Mouse (Mus musculus) lung, adult 10 weeks (tissue): Measurements from ENCODE around the gene Tnfrsf12a. TPM values are rescaled to one million over a fixed set of nuclear protein-coding genes. Genes with fewer than 3 reads are reported as not detected.

Source experiments
- polyA plus RNA-seq: library from polyadenylated mRNA; stranded (reverse); fragments of 350-450 nt; fragmentation: Illumina TruSeq; extraction: RNeasy Lipid Tissue Mini Kit (QIAGEN cat#74804); gene quantifications from one replicate; pipeline ENCODE4 v1.2.3, GENCODE M21; 2014; ENCODE audit warnings: low read depth, low replicate concordance; ENCODE audit not compliant: insufficient read depth

The Tnfrsf12a gene
- 52.6 TPM for polyA plus RNA-seq

DNA sequence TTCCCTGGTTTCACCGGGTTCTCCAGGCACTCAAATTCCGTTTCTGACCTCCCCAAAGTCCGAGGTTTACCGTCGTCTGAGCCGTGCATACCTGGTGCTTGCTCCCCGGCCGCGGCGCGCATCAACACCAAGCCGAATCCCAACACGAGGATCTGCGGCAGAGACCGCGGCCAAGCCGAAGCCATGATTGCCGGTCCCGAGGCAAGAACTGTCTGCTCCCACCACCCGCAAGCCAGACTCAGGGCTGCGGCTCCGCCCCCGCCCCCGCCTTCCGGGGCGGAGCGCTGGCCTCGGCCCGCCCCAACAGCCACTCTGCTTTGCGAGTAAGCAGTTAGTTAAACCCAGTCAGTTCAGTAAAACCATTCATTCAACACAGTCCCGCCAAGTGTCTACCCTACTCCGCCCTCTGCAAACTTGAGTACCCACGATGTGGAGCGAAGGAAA lies at the start of gene Tnfrsf12a:
TSS of gene Tnfrsf12a (minus strand) at position 233 of the 444 bp plus-strand sequence.

DNA sequence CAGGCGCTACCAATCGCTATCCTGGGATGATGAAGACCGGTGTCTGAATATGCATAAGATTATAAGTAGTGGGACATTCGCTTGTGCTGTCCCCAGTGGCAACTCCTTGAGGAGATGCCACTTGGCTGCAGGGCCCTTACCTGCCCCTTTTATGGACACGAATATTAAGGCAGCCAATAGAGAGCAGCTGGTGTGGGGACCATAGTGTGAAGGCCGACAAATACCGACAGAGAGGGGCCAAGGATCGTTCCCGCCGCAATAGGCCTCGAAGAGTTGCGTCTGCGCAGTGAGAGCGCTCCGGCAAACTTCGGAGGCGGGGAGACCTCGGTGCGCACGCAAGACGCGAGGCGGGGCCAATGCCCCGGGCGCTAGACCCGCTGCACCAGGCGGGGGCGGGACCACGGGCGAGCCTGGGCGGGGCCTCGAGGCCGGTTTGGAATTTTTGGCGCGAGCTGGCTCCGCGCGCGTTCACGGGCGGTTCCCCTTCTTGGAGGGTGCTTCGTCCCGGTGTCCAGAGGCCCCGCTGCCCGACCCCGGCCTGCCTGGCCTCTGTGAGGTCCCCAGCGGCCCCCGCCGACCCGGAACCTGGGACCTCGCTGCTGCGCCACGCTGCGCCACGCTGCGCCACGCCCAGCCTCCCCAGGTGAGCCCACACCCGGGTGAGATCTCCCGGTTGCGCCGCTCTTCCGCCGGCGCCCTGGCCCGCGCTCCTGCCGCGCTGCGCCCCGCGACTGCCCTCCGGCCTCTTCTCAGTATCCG lies 48.9 kb upstream of the Tnfrsf12a start, which contains the start of gene Pkmyt1:
TSS of gene Pkmyt1 (plus strand) at position 338 of the 759 bp plus-strand sequence.

DNA sequence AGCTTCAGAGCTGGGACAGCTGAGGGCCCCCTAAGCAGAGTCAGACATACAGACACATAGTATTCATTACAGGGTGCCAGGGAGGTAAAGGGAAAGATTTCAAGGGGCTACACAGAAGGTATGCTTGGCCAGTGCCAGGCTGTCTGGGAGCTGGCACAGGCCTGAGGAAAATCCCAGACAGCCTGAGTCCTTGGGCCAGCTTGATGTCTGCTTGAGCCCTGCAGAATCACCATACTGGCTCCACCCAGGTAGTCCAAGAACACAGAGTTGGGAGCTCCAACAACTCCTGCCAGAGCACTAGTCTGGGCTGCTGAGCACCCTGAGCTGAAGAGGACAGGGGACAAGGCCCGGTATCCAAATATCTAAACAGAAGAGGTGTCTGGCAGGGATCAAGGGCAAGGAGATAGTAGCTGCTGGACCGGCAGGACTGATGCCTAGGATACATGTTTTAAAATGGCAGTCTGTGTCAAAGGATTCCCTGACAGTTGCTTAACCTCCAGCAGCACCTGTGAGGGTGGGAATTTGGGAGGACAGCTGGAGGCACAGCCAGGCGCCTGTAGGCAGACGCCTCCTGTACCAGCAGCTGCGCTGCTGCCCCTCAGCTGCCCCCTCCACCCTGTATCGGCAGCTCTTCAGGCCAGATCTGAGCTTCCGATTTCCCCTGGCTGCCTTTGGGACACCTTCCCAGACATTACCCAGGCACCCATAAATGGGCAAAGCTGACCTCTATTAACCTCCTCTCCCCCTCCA lies 45.3 kb upstream of the Tnfrsf12a start, which contains the start of gene 1520401A03Rik:
TSS of gene 1520401A03Rik (minus strand) at position 408 of the 750 bp plus-strand sequence.

DNA sequence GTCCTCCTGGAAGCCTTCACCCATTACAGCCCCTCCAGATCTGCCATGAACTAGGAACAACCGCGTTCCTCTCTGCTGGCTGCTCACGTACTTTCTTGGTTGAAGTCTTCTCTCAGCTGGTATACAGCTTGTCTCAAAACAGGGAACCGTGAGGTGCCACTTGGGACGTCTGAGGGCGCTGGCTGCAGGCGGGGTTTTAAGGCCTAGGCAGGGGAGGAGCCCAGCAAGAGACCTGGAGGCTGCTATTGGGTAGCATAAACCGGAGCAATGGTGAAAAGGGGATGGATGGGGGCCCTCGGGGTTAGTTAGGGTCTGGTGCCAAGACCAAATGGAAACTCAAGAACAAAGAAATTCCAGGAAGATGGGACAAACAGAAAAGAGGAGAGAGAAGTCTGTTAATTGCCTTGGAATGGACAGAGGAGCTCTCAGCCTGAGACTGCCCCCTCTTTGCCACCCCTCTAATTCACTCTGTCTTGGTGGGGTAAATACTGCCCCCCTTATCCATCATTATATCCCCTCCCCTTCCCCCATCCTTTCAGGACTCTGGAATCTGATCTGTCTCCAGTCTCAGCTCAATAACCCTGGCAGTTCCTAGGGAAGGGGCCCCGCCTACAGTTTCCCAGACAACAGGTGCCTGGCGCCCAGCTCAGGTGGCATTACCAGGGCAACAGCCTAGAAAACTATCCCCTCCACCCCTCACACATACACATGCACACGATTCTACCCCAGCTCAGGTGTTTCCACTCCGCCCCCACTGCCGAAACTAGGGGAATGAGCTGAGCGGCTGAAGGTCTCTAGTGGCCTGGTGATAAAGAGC lies 6.8 kb upstream of the Tnfrsf12a start, which contains the start of gene Cldn9:
TSS of gene Cldn9 (minus strand) at position 171 of the 817 bp plus-strand sequence.

DNA sequence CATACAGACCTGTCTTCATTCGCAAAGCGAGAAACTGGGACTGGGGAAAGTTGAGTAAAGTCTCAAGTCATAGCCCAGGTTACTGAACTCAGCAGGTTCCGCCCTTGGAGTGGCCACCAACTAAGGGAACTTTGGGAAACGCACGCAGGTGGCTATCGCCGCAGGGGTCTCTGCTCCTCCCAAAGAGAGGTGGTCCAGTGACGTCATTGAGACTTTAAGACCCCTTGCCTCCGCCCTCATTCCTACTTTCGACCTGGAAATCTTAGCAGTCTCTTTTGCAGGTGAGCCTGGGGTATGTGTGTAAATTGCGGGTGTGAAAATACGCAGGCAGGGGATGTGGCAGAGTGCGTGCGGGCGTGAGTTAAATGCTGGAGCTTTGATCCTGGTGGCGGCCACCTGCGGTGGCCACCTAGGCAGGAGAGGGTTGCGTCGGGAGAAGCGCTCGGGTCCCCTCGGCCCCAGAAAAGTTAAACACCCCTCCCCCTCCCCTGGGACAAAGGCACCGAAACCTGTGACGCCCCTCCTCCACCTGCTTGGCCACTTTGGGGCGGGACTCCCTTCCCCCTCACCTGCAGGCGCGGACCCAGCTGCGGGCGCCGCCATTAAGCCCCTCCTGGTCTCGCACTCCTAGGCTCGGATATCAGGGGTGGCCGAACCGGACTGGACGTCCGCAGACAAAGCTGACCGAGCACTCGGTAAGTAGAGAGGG lies 2.0 kb upstream of the Tnfrsf12a start, which contains the start of gene Cldn6:
TSS of gene Cldn6 (plus strand) at position 123 of the 709 bp plus-strand sequence.

DNA sequence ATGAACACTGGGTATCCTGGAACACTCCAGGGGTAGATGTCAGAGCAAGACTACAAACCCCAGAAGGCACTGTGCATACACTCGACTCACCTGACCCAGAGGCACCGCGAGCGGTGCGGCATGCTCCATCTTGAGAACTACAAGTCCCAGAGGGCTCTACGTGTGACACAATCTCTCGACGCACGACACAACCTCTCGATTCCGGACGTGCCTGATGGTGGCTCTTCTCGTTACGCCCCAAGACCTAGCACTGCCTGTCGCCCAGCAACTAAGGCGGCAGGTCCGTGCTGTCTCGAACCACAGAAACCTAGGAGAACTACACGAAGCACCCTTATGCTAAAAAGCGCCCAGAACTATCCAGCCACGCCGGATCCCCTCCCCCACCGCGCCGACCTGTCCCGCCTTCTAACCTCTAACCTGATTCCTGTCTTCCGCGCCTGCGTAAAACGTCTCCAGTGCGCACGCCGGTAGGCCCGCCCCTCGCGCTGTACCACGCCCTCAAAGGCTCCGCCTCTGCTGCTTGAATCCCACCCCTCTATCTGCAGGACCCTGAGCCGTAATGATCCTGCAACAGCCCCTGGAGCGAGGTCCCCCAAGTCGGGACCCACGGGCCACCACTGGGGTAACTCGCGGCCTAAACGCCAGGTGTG lies 3.7 kb downstream of the Tnfrsf12a start, which contains the start of the genes Hcfc1r1 and Thoc6:
TSS of gene Hcfc1r1 (plus strand) at position 173 of the 650 bp plus-strand sequence.
TSS of gene Thoc6 (minus strand) at position 459 of the 650 bp plus-strand sequence.

DNA sequence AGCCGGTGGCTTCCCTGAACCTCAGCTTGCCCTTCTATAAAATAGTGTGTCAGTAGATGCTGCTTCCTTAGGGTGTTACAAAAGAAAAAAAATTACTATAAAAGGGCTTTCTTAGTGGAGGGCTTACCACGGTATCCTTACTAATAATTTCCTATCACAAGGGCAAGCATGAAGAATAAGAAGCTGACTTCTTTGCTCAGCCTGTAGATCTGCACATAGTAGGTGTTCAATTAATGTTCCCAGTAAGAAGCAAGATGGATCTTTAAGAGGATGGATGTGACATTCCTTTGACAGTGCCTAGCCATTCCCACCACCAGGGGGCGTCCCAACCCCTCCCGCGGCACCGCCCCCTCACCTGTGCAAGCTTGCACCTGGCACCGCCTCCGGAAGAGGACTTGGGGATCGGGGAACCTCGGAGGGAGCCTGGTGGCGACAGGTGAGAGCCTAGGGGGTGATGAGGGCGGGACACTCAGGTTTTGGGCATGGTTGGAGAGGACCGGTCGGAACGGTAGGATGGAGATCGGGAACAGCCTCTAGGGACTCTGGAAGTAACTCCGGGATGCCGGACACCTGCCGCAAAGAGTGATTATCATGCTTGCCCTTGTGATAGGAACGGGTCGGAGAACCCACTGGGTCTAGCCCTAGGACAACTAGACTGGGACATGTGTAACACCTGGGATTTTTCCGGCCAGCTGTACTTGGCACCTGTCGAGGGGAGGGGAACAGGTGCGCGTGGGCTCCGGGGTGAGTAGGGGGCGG lies 17.0 kb downstream of the Tnfrsf12a start, which contains the start of gene Bicdl2:
TSS of gene Bicdl2 (plus strand) at position 390 of the 759 bp plus-strand sequence.

DNA sequence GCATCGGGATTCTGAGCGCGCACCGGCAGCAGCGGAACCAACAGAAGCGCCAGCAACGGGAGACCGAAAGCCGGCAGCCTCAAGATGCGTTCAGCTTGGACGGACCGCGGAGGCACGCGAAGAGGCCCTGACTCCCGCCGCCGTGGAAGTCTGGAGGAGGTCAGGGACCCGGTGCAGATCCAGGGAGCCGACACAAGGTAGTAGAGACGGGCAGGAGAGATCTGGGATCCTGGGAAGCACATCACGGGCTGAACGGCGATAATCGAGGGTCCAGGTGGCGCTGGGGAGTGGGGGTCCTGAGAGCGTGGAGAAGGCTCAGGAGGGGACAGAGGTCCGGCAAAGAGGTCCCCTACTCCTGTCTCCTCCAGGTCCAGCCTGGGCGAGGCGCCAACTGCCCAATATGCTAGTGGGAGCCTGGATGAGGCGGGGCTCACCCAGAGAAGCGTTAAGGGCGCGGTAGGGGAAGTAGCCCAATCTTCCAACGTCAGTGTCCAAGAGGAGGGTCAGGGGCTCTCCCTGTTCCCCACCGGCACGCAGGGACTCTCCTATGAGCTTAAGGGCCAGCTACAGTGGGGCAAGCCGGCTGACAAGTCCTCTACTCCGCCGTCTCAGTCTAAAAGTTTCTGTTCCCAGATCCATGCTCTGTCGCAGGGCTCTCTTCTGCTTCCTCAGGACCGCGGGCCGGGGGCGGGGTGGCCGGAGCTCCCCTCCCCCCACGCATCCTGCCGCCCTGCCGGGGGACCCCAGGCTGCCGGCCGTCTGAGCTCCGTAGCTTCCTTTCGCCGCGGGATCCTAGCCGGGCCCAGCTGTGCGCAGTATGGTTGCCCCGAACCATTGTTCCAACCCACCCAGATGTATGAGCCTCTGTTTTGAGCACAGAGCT lies 32.4 kb downstream of the Tnfrsf12a start, which contains the start of gene Mmp25:
TSS of gene Mmp25 (minus strand) at position 665 of the 883 bp plus-strand sequence.

Other genes with a start within 250 kb of the Tnfrsf12a start
- not detected for gene Vmn2r117, start 197.8 kb downstream of the Tnfrsf12a start, polyA plus RNA-seq
- 4.9 TPM for gene Zfp213, start 113.2 kb downstream of the Tnfrsf12a start, polyA plus RNA-seq
- 5.4 TPM for gene Zfp13, start 78.0 kb downstream of the Tnfrsf12a start, polyA plus RNA-seq
- not detected for gene Zscan10, start 76.6 kb downstream of the Tnfrsf12a start, polyA plus RNA-seq
- 0.27 TPM for gene Mmp25, start 32.2 kb downstream of the Tnfrsf12a start, polyA plus RNA-seq
- 4.0 TPM for gene Bicdl2, start 17.0 kb downstream of the Tnfrsf12a start, polyA plus RNA-seq
- gene Hcfc1r1, start 3.9 kb downstream of the Tnfrsf12a start, polyA plus RNA-seq, result 190 TPM
- gene Thoc6, start 3.6 kb downstream of the Tnfrsf12a start, polyA plus RNA-seq, result 13.9 TPM
- 0.33 TPM for gene Cldn6, start 1.8 kb upstream of the Tnfrsf12a start, polyA plus RNA-seq
- not detected for gene Cldn9, start 6.6 kb upstream of the Tnfrsf12a start, polyA plus RNA-seq
- gene 1520401A03Rik, start 45.3 kb upstream of the Tnfrsf12a start, polyA plus RNA-seq, result not detected
- gene Pkmyt1, start 48.9 kb upstream of the Tnfrsf12a start, polyA plus RNA-seq, result 4.5 TPM
- 16.5 TPM for gene Paqr4, start 63.4 kb upstream of the Tnfrsf12a start, polyA plus RNA-seq
- 0.32 TPM for gene Kremen2, start 68.4 kb upstream of the Tnfrsf12a start, polyA plus RNA-seq
- 21.7 TPM for gene Flywch1, start 94.1 kb upstream of the Tnfrsf12a start, polyA plus RNA-seq
- 11.3 TPM for gene Flywch2, start 108.6 kb upstream of the Tnfrsf12a start, polyA plus RNA-seq
- gene Srrm2, start 113.1 kb upstream of the Tnfrsf12a start, polyA plus RNA-seq, result 98.6 TPM
- 496 TPM for gene Elob, start 151.7 kb upstream of the Tnfrsf12a start, polyA plus RNA-seq
- gene Prss33, start 158.6 kb upstream of the Tnfrsf12a start, polyA plus RNA-seq, result not detected
- gene Prss32, start 166.4 kb upstream of the Tnfrsf12a start, polyA plus RNA-seq, result not detected
- 0.25 TPM for gene Prss41, start 166.7 kb upstream of the Tnfrsf12a start, polyA plus RNA-seq
- gene Prss21, start 190.6 kb upstream of the Tnfrsf12a start, polyA plus RNA-seq, result not detected
- gene Dcpp1, start 203.4 kb upstream of the Tnfrsf12a start, polyA plus RNA-seq, result not detected
- not detected for gene Dcpp2, start 203.4 kb upstream of the Tnfrsf12a start, polyA plus RNA-seq
- not detected for gene Dcpp3, start 240.0 kb upstream of the Tnfrsf12a start, polyA plus RNA-seq